Mouse (Mus musculus): ENCODE measurements around the gene Smad3.

GRCm38 (mm10) chr9:63719770-63720440 lies 37.9 kb downstream of the Smad3 start:
- TF ChIP-seq GATA1 (IDR thresholded peaks at IDR 0.05; ENCODE audit: borderline replicate concordance, low read length) = no peak
- TF ChIP-seq FLI1 (IDR thresholded peaks at IDR 0.05; ENCODE audit: low read length) = no peak
